Mouse (Mus musculus): ENCODE data around the gene Gm11733.

The Gm11733 gene

DNA sequence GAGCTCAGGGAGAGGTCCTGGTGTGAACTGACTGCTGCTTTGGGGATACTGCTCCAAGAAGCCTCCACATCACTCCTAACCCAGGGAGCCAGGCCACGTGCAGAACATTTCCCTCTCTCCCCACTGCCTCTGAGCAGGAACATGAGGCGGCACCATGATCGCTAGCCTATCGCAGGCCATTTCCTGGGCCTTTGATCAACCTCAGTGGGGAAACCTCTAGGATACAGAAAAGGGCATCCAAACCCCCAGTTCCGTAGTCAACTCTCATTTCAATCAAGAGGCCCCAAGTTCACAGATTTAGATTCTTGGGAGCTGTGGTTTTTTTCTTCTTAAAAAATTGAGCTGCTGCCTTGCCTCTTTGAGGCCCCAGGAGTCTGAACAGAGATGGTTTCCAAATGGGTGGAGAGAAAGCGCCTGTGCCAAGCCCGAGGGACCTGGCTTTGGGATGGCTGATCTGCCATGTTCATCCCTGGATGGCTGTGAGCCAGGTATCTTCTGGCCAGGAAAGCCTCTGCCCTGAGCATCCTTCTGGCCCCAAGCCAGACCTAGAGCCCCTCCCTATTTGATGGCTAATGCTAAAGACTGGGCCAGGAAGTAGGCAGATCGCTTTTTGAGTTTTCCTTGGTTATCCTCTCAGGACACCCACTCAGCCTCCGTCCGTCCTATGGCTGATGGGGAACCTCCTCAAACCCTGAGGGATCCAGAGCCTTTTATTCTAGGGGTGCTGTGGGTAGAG lies 5.7 kb upstream of the Gm11733 start:
- peak; percentile 46 to 56 for DNase-seq (ENCODE audit: low read depth in 2 of 2, low spot score in 2 of 2)

DNA sequence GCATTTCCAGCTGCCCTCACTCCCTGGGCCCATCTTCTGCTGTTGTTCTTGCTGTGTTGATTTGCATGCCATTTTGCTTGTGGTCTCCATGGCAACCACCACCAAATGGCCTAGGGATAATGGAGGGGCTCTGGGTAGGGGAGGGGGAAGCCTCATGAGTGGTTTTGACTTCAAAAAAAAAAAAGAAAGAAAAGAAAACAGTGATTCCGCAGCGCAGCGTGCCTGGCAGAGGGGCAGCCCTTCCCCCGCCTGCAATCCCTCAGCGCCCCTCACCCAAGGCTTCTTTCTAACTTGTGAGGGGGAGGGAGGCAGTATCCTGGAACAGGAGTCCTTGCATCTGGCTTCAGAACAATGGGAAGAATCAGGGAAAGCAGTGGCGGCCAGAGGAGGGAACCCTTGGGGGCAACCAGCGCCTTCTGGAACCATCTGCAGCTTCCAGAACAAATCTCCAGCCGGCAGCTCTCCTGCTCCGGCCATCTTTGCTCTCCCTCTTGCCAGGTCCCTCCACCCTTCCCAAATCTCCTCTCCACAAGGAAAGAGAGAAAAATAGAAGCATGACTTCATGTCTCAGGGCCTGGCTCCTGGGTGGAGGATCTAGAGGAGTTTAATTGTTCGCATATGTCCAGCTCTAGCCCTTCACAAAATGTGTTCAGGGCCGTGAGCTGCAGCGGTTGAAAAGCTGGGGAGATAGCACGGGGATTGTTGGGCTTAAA lies 5.0 kb upstream of the Gm11733 start:
- DNase-seq (ENCODE audit: low read depth in 2 of 2, low spot score in 2 of 2) = no peak

DNA sequence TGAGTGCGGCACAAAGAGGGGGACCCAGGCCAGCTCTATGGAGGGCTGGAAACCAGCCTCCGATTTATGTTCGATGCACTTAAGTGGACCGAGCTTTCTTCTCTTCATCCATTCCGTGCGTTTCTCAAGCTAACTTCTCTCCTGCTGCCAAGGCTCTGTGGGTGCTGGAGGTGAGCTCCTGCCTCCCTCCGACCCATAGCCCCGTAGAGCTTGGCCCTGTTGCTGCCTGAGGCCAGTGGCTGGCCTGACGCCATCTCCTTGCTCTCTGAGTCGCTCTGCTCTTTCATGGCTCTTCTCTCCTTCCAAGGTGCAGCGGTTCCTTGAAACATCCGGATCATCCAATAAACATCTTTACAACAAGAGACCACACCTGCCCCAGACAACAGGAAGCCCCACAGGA lies 4.4 kb upstream of the Gm11733 start:
- DNase-seq (ENCODE audit: low read depth in 2 of 2, low spot score in 2 of 2) = no peak

DNA sequence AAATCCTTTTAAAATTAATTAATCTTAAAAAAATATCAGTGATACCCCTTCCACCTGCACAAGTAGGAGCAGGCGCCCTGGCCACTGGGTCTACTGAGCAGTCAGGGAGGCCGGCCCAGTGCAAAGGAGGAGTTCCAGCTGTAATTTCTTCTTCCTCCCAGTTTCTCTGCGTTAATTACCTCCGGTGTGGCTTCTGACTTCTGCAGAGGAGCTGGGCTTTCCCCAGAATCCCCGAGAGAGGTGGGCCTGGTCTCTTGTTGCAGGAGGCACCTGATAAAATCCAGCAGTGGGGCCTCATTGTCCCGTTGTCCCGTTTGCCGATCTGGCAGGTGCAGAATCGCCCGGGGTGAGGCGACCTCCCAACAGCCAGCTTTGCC lies 1.9 kb upstream of the Gm11733 start:
- no peak for DNase-seq (ENCODE audit: low read depth in 2 of 2, low spot score in 2 of 2)

DNA sequence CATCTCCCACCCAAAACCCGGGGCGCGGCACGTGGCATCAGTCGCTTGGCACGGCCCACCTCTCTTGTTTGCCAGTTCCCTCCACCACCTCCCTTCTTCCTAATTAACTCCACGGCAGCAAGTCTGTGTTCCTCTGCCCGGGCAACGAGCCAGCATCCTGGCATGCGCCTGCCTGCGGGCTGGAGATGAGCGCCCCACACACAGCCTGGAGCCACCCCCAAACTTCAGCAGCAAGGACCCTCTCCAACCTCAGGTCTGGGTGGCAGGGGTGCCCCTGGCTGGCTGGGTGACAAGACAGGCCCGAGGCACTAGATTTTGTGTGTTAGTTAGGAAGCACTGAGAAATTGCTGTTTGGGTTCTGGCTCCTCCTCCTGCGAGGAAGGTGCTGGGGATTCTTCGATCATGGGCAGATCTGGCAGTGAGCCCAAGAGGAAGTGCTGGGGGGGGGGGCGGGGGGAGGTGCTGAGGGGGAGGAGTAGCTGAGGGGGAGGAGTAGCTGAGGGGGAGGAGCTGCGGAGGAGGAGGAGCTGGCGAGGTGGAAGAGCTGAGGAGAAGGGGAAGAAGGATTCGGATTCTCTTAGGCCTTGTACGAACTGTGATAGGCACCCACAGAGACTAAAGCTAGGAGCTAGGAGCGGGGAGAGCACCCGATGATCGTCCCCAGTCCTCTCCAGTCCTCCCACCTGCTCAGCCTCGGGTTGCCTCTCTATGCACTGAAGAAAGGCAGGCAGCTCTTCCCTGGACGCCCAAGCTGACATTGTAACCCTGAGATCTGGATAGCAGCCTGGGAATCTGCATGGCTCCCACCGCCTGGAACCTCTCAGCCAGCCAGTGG lies 1.3 kb upstream of the Gm11733 start:
- peak; percentile 41 to 58 for DNase-seq (ENCODE audit: low read depth in 2 of 2, low spot score in 2 of 2)

DNA sequence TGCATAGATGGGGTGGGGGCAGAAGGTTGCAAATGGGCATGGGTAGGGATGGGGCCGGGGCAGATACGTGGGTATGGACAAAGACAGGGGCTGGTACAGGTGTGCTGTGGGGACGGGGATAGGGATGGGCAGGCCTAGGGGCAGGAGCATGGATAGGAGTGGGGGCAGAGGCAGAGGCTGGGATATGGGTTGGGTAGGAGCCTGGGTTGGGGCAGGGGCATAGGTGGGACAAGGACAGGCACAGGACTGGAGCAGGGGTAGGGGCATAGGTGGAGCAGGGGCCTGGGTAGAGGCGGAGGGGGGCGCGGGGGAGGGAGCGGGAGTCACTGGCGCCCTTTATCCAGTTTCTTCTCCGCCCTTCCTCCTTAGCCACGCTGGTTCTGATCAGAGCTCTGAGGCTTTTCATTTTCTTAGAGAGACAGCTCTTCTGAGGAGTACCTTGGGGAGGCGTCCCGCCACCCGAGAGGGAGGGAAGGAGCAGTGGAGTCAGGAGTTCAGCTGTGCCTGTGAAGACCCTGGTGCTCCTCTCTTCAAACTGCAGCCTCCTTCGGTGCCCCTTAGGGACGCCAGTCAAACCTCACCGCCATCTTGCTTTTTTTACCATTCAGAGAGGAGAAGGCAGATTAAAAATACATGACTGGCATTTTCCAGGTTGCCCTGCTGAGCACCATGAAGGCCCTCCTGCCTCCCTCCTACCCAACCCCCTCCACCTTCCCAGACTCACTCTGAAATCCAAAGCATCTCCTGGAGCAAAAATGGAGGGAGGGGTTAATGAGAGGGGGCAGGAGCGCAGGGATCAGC lies 7.4 kb downstream of the Gm11733 start:
- DNase-seq (ENCODE audit: low read depth in 2 of 2, low spot score in 2 of 2) = no peak

DNA sequence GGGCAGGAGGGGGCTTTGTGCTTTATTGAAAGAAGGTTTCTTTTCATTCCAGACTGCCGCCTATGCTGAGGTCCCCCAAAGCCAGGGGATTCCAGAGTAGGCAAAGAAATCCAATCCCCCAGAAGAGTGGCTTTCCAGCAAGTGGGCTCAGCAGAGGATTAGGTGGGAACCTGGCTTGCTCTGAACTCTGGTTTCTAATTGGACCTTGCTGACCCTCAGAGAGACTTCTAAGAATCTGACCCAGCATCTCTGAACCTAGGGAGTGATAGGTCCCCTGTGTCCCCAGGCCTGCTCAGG lies 8.0 kb downstream of the Gm11733 start:
- no peak for DNase-seq (ENCODE audit: low read depth in 2 of 2, low spot score in 2 of 2)

DNA sequence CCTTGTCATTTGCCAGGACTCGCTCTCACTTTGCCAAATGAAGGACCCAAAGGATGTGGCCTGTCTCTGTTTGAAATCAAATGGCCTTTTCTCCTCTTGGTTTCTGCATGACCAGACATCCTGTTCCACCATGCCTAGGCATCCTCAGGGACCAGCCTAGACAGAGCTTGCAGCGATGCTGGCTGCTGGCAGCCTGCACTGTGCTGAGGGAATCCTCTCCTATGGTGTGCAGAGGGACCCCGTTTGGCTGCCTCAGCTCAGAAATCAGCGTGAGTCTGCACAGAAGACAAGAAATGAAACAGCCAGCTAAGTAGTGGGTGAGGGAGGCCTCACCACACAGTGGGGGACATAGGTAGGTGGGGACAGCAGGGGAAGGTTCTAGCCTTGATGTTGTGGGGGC lies 12.6 kb downstream of the Gm11733 start:
- no peak for DNase-seq (ENCODE audit: low read depth in 2 of 2, low spot score in 2 of 2)

DNA sequence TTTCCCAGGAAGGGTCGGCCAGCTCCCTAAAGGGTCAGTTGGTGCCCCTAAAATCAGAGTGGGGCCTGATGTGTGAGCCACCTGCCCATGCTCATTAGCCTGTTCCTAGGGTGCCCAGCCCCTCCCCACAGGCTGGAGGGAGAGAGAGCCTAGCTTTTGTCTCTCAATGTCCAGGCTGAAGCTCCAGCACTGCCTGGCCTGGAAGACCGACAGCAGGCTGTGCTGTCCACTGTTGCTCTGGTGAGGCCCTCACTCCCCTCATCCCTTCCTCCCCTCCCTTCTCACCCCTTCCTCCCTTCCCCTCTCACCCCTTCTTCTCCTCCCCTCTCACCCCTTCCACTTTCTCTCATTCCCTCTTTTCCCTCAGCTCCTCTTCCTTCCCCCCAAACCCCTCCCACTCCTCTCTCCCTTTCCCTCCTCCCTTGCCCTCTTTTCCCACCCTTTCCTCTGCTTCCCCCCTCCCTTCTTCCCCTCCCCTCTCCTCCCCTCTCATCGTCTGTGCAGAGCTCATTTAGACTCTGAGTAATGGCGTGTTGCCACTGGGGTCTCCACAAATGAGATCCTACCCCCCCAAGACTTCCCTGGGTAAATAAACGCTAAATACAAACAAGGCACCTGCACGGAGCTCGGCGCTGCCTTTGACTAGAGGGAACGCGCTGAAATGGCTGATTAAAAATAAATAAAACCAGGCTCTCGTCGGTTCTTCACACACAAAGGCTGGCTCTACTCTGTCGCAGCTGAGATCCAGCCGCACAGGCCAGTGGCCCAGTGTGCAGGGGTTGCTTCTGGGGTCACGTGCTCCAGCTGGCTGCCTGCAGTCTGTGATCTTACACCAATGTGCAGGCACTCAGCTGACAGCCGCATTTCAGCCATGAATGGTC lies 13.3 kb downstream of the Gm11733 start:
- no peak for DNase-seq (ENCODE audit: low read depth in 2 of 2, low spot score in 2 of 2)

DNA sequence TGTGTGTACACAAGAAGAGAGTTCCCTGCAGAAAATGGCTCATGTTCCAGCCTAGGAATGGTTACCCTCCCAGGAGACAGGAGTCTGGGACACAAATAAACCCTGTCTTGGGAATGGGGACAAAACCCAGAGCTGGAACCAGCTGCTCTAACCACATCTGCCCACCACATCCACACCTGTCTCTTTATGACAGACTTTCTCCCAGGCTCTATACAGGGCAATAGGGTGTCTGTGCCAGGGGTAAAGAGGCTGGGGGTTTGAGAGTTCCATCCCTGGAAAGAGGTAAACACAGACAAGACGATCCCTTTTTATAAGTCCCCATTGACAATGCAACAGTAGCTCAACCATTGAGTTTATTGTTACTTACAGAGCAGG lies 14.0 kb downstream of the Gm11733 start:
- no peak for DNase-seq (ENCODE audit: low read depth in 2 of 2, low spot score in 2 of 2)

DNA sequence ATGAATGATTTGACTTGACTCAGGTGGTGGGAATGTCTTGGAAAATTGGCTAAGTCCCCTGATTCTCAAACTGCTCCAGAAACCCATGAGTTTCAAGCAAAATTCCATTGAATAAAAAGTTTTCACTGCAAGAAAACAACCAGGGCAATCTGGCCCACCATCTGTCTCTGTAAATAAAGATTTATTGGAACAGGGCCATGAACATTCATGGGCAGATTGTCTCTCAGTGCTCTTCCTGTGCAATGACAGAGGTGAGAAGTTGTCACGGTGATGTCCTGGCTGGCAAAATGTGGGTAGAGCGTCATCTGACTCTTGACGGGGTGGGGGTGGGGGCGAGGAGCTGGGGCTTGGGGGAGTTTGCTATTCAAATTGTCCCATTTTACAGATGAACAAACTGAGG lies 24.8 kb downstream of the Gm11733 start:
- no peak for DNase-seq (ENCODE audit: low read depth in 2 of 2, low spot score in 2 of 2)

DNA sequence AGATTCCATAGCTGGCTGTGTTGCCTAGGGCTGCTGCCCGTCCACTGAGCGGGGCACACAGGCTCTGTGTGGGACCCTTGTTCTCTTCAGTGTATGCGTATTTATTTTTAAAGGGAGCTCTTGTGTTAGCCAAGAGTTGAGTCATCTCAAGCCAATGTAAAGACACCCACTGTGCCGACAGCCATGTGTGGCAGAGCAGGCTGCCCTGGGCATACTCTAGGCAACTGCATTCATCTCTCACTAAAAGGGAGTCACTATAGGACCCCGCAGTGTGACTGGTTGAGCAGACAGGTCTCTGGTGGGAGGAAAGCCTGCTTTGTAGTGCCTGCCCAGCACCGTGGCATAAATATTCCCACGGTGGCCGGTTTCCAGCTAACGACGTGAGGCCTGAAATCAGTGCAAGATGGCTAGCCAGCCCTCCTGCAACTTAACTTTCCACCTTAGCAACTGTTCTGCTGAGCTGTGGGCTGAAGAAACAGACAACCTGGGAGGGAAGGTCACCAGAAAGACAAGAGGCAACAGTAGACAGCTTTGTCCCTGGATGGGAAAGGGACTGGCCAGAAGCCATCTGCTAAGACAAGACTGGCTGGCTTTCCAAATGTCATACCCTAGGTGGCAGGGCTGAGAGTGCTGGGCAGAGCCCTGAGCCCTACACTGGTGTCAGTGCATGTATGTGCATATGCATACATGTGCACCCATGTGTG lies 31.7 kb downstream of the Gm11733 start:
- DNase-seq (ENCODE audit: low read depth in 2 of 2, low spot score in 2 of 2) = no peak

DNA sequence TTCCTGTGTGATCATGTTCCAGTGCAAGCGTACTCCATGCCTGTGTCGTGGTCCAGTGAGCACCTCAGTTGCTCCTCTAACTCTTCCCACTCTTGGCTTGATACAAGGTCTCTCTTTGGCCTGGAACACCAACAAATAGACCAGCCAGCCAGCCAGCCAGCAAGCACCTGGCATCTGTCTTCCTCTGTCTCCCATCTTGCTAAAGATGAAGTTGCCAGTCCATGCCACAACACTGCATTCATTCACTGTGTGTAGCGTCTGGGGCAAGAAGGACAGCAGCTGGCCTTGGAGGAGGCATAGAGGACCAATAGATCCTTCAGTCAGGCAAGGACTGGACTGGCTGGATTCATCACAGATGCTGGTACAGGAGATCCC lies 32.2 kb downstream of the Gm11733 start:
- DNase-seq (ENCODE audit: low read depth in 2 of 2, low spot score in 2 of 2) = no peak

DNA sequence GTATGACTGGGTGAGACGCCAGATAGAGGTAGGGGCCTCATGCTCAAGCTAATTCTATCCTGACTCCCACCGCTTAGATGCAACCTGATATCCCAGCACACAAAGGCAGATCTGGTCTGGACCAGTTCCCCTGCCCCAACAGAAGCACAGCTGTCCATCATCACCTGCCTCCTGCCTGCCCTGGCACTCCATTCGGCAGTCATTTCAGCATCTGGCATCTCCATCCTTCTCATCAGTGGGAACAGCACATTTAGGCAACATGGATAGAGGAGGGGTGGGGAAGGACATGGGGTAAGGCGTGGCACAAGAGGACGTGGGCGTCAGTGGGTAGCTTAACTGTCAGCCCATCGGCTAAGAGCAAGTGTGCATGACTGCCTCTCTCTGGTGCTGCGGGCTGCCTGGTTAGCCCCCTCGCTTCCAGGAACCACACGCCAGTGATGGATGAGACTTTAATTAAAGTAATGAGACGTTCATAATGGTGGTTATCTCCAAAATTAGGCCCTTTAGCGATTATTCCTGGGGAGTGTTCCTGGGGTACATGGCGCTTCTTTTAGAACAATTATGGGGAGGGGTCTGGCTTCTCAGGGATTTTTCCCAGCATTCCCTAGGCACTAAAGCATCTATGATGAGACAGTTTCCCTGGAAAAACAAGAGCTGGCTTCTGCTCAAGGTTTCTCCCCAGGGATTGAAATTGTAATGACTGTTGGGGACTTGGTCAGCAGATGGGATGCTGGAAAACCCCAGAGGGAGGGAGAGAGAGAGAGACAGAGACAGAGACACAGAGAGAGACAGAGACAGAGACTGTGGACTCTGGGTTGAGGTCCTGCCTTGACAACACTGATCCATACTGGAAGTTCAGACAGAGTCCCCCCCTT lies 38.0 kb downstream of the Gm11733 start:
- no peak for DNase-seq (ENCODE audit: low read depth in 2 of 2, low spot score in 2 of 2)

DNA sequence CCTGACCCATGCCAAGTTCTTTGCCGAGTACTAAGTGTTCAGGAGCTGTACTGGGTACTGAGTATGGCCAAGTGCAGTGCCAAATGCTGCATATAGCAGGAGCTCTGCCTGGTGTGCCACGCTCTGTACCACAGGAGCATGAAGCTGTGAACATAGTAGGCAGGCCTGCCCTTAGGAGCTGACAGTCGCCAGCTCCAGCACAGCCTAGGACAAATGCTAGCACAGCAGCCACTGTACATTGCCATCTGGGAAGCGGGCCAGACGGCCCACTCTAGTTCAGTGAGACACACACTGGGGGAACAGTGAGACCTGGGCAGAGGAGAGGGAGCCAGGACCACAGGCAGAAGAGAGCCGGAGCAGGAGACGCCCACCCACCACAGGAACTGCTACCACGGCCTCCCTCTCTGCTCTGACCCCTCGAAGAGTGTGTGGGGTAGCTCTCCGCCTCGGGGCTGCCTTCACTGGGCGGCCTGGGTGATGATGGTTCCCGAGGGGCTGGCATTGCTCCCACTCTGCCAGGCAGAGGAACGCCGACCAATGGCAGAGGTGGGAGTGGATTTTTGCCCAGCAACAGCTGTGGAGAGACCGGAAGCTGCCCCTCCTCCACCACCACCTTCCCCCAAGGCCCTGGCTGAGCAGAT lies 38.8 kb downstream of the Gm11733 start:
- DNase-seq (ENCODE audit: low read depth in 2 of 2, low spot score in 2 of 2) = no peak

DNA sequence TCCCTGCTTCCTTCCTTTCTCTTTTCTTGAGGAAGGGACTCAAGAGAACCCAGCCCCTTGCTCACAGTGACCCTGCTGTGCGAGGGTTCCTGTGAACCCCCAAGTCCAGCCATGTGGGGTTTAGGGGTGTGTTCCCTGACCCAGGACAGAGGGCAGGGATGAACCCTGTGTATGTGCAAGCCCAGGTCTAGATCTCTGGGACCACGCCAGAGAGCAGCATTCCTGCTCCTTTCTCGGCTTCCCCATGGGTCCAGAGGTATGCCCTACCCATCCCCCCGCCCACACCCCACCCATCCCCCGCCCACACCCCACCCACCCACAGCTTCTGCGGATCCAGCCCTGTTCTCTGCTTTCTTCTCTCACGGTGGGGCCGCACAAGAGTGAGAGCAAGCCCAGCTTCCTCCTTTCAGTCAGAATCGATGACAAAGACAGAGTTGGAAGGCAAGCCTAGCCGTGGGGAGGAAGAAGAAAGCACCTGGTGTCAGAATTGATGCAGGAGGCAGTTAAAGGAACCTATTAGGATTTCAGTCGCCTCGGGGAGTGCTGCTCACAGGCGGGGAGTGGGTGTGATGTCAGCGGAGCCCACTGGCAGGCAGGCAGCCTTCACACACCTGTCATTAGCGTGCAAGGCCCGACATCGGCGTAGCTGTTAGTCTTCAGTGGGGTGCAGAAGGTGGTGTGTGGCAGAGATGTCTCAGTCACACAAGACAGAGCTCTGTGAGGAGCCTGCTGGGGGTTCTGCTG lies 41.6 kb downstream of the Gm11733 start:
- DNase-seq (ENCODE audit: low read depth in 2 of 2, low spot score in 2 of 2) = peak in 1 of 2 experiments; percentile 4

DNA sequence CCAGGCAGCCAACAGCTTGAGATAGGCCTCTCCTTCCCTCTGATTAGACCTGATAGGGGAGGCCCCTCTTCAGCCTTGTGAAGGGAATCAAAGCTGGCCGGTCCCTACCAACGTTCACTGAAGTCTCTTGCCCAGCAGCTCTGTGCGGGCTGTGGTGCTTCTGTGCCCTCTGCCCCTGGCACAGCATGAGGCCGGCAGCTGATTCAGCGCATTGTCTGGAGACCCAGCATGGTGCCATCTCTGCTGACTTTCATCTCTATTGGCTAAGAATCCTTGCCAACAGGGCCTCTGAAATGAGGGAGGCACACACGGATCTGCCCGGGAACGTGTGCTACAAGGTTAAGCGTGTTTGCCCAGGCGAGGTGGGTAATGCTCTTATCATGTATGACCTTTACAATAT lies 48.2 kb downstream of the Gm11733 start:
- DNase-seq (ENCODE audit: low read depth in 2 of 2, low spot score in 2 of 2) = no peak

DNA sequence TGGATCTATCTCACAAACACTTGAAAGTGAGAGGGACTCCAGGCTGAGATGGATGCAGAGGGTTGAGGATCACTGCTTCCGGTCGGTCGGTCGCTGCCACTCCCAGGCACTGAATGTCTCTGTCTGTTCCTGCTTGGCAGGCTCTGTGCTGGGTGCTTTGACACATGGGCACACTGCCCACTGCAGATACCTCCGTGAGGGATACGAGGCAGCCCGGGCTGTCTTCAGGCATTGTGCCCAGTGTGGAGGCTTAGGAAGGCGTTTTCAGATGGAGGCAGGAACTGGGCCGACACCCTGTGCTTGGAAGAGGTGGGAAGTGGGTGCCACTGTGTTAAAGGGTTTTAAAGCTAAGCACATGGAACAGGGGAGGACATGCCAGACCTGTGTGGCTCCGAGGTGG lies 50.7 kb downstream of the Gm11733 start:
- no peak for DNase-seq (ENCODE audit: low read depth in 2 of 2, low spot score in 2 of 2)
